Mouse (Mus musculus): ENCODE measurements around the gene Aldh1a1.
"Not testable (repeated sequence)": the region's sequence is repeated elsewhere in the genome, so short reads cannot be mapped to it uniquely, and the experiment has no call there.

Gene Aldh1a1

GRCm38 (mm10) chr19:20492491-20492890, at the start of gene Aldh1a1:
Gene Aldh1a1 (plus strand): TSS chr19:20492715.
- peak; percentile 33 for DNase-seq

GRCm38 (mm10) chr19:20447807-20448206, 44.7 kb upstream of the Aldh1a1 start:
- no peak for DNase-seq

- peak; percentile 14 for DNase-seq
Observed at GRCm38 (mm10) chr19:20449546-20449945, 43.0 kb upstream of the Aldh1a1 start.

GRCm38 (mm10) chr19:20451045-20451444, 41.5 kb upstream of the Aldh1a1 start:
- DNase-seq = no peak

- DNase-seq = no peak
Observed at GRCm38 (mm10) chr19:20484497-20484896, 8.0 kb upstream of the Aldh1a1 start.

GRCm38 (mm10) chr19:20491950-20492349, 565 bp upstream of the Aldh1a1 start:
- no peak for DNase-seq

GRCm38 (mm10) chr19:20496476-20496875, 4.0 kb downstream of the Aldh1a1 start:
- no peak for DNase-seq

GRCm38 (mm10) chr19:20505359-20505758, 12.8 kb downstream of the Aldh1a1 start:
- no peak for DNase-seq

GRCm38 (mm10) chr19:20506936-20507615, 14.6 kb downstream of the Aldh1a1 start:
- no peak for DNase-seq

- DNase-seq = no peak
Observed at GRCm38 (mm10) chr19:20508609-20509008, 16.1 kb downstream of the Aldh1a1 start.

GRCm38 (mm10) chr19:20511971-20512370, 19.5 kb downstream of the Aldh1a1 start:
- no peak for DNase-seq

GRCm38 (mm10) chr19:20513181-20513580, 20.7 kb downstream of the Aldh1a1 start:
- DNase-seq = no peak

- DNase-seq = no peak
Observed at GRCm38 (mm10) chr19:20513688-20514361, 21.3 kb downstream of the Aldh1a1 start.

- DNase-seq = no peak
Observed at GRCm38 (mm10) chr19:20516481-20516880, 24.0 kb downstream of the Aldh1a1 start.

GRCm38 (mm10) chr19:20529156-20529555, 36.6 kb downstream of the Aldh1a1 start:
- not testable (repeated sequence) for DNase-seq

- no peak for DNase-seq
Observed at GRCm38 (mm10) chr19:20529921-20530696, 37.6 kb downstream of the Aldh1a1 start.

GRCm38 (mm10) chr19:20536538-20536937, 44.0 kb downstream of the Aldh1a1 start:
- peak; percentile 71 for DNase-seq

GRCm38 (mm10) chr19:20541044-20541443, 48.5 kb downstream of the Aldh1a1 start:
- DNase-seq = no peak

- DNase-seq = no peak
Observed at GRCm38 (mm10) chr19:20541924-20542323, 49.4 kb downstream of the Aldh1a1 start.

GRCm38 (mm10) chr19:20543816-20544215, 51.3 kb downstream of the Aldh1a1 start:
- no peak for DNase-seq

- DNase-seq = no peak
Observed at GRCm38 (mm10) chr19:20544941-20545340, 52.4 kb downstream of the Aldh1a1 start.

GRCm38 (mm10) chr19:20547025-20547424, 54.5 kb downstream of the Aldh1a1 start:
- DNase-seq = no peak

GRCm38 (mm10) chr19:20549409-20549808, 56.9 kb downstream of the Aldh1a1 start:
- DNase-seq = no peak

- DNase-seq = no peak
Observed at GRCm38 (mm10) chr19:20555365-20555764, 62.9 kb downstream of the Aldh1a1 start.

Measured in right cerebral cortex, adult 18-20 months (tissue).